Mouse (Mus musculus) erythroblast, embryonic 14.5 days (primary cell): ENCODE measurements around the gene Erh.

Source experiments
- GATA1 ChIP-seq: IDR thresholded peaks from 2 replicates; pipeline ENCODE4 v1.6.1; 2012; ENCODE audit warnings: low read length, inconsistent platforms, mixed read lengths
- TAL1 ChIP-seq: IDR thresholded peaks from 3 replicates; pipeline ENCODE4 v1.6.1; 2012; ENCODE audit warnings: low read length, inconsistent platforms, mixed read lengths

DNA sequence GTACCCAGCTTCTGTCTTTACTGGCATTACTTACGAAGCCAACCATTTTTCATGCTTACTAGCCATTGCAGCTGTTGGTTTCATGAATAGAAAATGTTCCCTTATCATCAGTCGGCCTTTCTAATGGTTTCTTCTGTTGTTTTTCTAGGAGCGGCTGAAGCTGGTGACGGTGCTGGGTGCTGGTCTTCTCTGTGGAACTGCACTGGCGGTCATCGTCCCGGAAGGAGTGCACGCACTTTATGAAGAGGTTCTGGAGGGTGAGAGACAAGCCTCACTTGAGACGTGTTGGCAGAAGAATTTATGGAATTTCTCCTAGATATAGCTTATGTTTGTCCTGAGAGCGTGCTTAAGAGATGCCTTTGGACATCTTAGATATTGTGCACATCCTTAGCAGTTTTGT, 18.2 kb upstream of the Erh start:
- TF ChIP-seq TAL1, result no peak
- TF ChIP-seq GATA1, result no peak
